Mouse (Mus musculus): ENCODE measurements around the gene March9. TPM values are rescaled to one million over a fixed set of nuclear protein-coding genes. Genes with fewer than 3 reads are reported as not detected.

Gene March9
- polyA plus RNA-seq, 1 experiment: not detected

DNA sequence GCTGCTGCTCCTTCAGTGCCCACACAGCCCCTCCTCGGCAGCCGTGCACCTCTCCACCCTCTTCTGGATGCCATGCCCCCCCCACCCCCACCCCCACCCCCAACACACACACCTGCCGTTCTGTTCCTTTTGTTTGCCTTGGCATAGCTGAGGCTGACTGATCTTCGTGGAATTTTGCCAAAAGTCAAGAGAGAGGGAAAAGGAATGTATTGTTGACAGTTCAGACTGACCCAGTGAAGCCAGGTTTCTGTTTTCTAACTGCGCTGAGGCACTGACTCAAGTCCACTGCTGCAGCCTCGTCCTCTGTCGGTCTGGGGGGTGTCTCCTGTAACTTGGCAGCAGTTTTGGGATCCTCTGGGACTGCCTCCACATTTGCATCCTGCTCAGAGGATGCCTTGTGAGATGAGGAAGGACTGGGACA lies 34.4 kb upstream of the March9 start:
- peaks cover 72% of the 10 kb centered on the region for H3K4me1 ChIP-seq (ENCODE audit: control insufficient read depth, insufficient read depth, low read length)
- H3K4me3 ChIP-seq (ENCODE audit: insufficient read depth, low read depth, low read length): no peak overlapping the region
- TF ChIP-seq CTCF (IDR thresholded peaks at IDR 0.05; ENCODE audit: insufficient read depth, low read depth, low read length) (no peak), POLR2A (IDR thresholded peaks at IDR 0.05; ENCODE audit: insufficient read depth, low read depth, low read length) (no peak)
- H3K27ac ChIP-seq (ENCODE audit: insufficient read depth, low read depth, low read length): peak overlapping the region; percentile 35; the same call in 1 of the 2 replicates
- 6% methylated on average over 7 of the region's 7 CpGs for WGBS

DNA sequence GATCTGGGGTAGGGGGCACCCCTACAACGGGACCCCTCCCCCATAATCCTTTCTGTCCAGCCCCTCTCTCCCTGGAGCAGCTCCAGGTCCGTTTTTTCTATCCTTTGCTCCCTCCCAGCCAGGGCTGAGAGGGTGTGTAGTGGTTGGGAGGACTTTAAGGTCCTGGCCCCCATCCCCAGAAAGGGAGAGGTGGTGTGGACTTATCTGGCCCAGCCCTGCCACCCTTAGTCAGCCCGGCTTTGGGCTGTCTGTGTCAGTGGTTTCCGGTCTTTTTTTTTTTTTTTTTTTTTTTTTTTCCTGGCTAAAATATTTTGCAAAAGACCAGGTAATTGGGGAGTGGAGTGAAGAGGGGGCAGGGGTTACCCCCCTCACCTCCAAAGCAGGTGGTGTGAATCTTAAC lies 32.8 kb upstream of the March9 start:
- H3K4me3 ChIP-seq (ENCODE audit: insufficient read depth, low read depth, low read length): no peak overlapping the region
- WGBS: 42% methylated on average over 4 of the region's 4 CpGs
- no peak for TF ChIP-seq POLR2A (IDR thresholded peaks at IDR 0.05; ENCODE audit: insufficient read depth, low read depth, low read length)
- TF ChIP-seq CTCF (IDR thresholded peaks at IDR 0.05; ENCODE audit: insufficient read depth, low read depth, low read length): no peak
- peaks cover 73% of the 10 kb centered on the region for H3K4me1 ChIP-seq (ENCODE audit: control insufficient read depth, insufficient read depth, low read length)
- no peak overlapping the region for H3K27ac ChIP-seq (ENCODE audit: insufficient read depth, low read depth, low read length)

DNA sequence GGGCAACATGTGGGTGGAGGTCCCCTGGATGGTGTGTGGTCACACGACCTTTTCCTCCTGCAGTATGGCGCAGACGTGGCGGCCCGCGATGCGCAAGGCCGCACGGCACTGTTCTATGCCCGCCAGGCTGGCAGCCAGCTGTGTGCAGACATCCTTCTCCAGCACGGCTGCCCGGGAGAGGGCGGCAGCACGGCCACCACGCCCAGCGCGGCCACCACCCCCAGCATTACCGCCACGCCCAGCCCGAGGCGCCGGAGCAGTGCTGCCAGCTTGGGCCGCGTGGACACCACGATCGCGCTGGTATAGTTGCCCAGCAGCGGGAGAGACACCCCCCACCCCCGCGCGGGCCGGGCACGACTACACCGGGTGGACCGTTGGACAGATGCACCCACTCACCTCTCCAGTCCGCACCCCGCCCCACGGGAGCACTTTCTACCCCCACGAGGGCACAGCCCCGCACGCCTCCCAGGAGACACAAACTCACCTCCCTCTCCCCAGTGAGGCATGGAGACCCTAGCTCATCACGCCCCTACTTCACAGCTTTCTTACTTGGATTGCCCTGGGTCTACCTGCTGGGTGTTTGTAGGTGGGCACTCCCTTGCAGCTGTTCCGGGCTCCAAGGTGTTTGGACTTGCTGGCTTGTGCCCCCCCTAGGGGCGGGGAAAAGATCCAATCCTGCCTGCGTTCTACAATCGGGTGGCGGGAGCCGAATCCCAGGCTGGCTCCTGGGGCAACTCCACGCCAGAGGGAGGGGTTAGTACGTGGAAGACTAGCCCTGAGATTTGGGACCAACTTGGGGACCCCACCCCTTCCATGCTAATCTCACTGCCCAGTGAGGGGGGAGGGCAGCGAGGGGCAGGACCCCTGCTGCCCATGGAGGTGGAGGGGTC lies 31.8 kb upstream of the March9 start:
- Histone ChIP-seq H3K27ac (ENCODE audit: insufficient read depth, low read depth, low read length) (0 out of 2 replicates have a peak overlapping the region, but pooled peaks have one; percentile 32), H3K4me3 (ENCODE audit: insufficient read depth, low read depth, low read length) (peak overlapping the region; percentile 9), H3K4me1 (ENCODE audit: control insufficient read depth, insufficient read depth, low read length) (peaks cover 72% of the 10 kb centered on the region)
- TF ChIP-seq CTCF (IDR thresholded peaks at IDR 0.05; ENCODE audit: insufficient read depth, low read depth, low read length) (no peak), POLR2A (IDR thresholded peaks at IDR 0.05; ENCODE audit: insufficient read depth, low read depth, low read length) (no peak)
- 12% methylated on average over 51 of the region's 51 CpGs for WGBS

DNA sequence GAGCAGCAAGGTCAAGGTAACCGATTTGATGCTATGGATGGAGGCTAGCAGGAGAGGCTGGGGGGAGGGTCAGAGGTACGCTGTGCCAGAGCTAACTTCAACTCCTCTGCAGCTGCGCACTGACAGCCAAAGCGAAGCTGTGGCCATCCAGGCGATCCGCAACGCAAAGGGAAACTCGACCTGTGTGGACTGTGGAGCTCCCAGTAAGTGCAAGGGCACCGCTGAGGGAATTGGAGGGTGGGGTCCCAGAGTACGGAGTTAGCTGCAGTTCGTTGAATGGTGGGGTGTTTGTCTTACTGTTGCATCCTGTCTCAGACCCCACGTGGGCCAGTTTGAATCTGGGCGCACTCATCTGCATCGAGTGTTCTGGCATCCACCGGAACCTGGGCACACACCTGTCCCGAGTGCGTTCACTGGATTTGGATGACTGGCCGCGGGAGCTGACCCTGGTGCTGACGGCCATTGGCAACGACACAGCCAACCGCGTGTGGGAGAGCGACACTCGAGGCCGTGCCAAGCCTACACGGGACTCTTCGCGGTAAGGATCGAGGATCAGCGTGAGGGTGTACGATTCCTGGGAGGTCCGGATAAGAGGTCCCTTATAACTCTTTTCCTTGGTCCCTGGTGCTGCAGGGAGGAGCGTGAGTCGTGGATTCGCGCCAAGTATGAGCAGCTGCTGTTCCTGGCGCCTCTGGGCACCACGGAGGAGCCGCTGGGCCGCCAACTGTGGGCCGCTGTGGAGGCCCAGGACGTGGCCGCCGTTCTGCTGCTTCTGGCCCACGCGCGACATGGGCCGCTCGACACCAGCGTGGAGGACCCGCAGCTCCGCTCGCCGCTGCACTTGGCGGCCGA lies 30.8 kb upstream of the March9 start:
- TF ChIP-seq CTCF (IDR thresholded peaks at IDR 0.05; ENCODE audit: insufficient read depth, low read depth, low read length): no peak
- TF ChIP-seq POLR2A (IDR thresholded peaks at IDR 0.05; ENCODE audit: insufficient read depth, low read depth, low read length): no peak
- Histone ChIP-seq H3K4me1 (ENCODE audit: control insufficient read depth, insufficient read depth, low read length) (peaks cover 63% of the 10 kb centered on the region), H3K4me3 (ENCODE audit: insufficient read depth, low read depth, low read length) (peak overlapping the region; percentile 9), H3K27ac (ENCODE audit: insufficient read depth, low read depth, low read length) (0 out of 2 replicates have a peak overlapping the region, but pooled peaks have one; percentile 32)
- WGBS: 13% methylated on average over 57 of the region's 57 CpGs

DNA sequence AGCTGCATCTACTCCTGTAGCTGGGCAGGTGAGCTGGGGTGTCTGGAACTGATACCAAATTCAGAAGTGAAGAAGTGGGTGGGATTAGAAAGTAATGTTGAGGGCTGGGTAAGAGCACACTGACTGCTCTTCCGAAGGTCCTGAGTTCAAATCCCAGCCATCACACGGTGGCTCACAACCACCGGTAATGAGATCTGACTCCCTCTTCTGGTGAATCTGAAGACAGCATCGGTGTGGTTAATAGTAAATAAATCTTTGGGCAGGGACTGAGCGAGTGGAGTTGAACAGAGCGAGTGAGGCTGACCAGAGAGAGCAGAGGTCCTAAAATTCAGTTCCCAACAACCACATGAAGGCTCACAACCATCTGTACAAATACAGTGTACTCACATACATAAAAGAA lies 25.6 kb upstream of the March9 start:
- TF ChIP-seq POLR2A (IDR thresholded peaks at IDR 0.05; ENCODE audit: insufficient read depth, low read depth, low read length) (no peak), CTCF (IDR thresholded peaks at IDR 0.05; ENCODE audit: insufficient read depth, low read depth, low read length) (no peak)
- 56% methylated on average over 6 of the region's 6 CpGs for WGBS
- no peak overlapping the region for H3K4me3 ChIP-seq (ENCODE audit: insufficient read depth, low read depth, low read length)
- H3K4me1 ChIP-seq (ENCODE audit: control insufficient read depth, insufficient read depth, low read length): peaks cover 50% of the 10 kb centered on the region
- H3K27ac ChIP-seq (ENCODE audit: insufficient read depth, low read depth, low read length): no peak overlapping the region

DNA sequence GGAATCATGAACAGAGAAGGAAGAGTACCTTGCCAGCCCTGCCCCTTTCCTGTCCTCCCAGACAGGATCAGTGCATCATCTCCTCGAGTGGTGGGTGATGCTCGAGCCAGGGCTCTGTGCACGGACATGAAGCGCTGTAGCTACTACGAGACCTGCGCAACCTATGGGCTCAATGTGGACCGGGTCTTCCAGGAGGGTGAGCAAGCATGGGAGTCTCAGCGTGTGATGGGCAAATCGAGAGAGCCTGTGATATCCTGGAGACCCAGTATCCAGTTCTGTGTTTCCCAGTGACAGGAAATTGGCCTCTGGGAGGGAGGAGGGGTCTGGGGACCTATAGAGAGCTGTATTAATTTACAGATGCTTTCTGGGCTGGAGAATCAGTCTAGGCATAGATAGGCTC lies 25.1 kb upstream of the March9 start:
- Histone ChIP-seq H3K4me3 (ENCODE audit: insufficient read depth, low read depth, low read length) (no peak overlapping the region), H3K4me1 (ENCODE audit: control insufficient read depth, insufficient read depth, low read length) (peaks cover 46% of the 10 kb centered on the region), H3K27ac (ENCODE audit: insufficient read depth, low read depth, low read length) (no peak overlapping the region)
- TF ChIP-seq POLR2A (IDR thresholded peaks at IDR 0.05; ENCODE audit: insufficient read depth, low read depth, low read length) (no peak), CTCF (IDR thresholded peaks at IDR 0.05; ENCODE audit: insufficient read depth, low read depth, low read length) (no peak)
- 88% methylated on average over 9 of the region's 9 CpGs for WGBS

DNA sequence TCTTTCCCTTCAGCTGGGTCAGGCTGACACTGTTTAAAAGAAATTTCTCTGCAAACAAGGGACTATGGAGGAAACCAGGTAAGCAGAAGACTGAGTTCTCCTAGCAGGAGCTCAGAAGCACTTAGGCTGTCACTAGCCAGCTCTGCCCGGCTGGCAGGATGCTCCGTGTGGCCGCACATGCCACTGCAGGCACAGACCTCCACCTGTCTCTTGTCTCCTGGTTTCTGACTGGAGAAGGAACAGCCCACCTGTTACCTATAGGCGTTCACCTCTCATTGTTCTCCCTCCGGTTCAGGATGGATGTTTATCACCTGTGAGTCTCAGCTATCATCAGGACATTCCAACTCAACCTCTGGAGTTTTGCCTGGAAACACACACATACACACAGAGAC lies 23.9 kb upstream of the March9 start:
- TF ChIP-seq CTCF (IDR thresholded peaks at IDR 0.05; ENCODE audit: insufficient read depth, low read depth, low read length): no peak
- 45% methylated on average over 5 of the region's 5 CpGs for WGBS

DNA sequence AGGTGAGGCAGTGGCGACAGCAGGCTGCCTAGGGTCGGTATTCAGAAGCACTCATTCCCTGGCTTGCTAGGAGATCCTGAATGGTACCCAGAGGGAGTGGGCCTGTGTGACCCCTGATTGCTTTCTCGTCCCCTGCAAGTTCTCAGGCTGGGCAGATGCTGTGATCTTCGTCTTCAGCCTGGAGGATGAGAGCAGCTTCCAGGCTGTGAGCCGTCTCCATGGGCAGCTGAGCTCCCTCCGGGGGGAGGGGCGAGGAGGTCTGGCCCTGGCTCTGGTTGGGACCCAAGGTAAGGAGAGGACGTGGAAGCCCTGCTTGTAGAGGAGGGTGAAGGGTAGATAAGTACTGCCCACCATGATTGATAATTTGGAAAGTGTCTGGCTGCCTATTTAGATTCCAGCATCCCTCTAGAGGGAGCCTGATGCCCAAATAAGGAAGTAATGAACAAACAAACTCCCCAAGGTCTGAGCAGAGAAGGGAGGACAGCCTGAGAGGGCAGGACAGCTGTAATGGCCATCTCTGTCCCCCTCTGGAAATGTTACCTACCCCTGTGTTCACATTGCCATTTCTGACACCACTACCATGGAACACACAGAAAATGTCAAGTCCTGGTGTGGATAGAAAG lies 23.4 kb upstream of the March9 start:
- Histone ChIP-seq H3K4me3 (ENCODE audit: insufficient read depth, low read depth, low read length) (no peak overlapping the region), H3K27ac (ENCODE audit: insufficient read depth, low read depth, low read length) (peak overlapping the region; percentile 40; the same call in 1 of the 2 replicates), H3K4me1 (ENCODE audit: control insufficient read depth, insufficient read depth, low read length) (peaks cover 38% of the 10 kb centered on the region)
- no peak for TF ChIP-seq POLR2A (IDR thresholded peaks at IDR 0.05; ENCODE audit: insufficient read depth, low read depth, low read length)
- TF ChIP-seq CTCF (IDR thresholded peaks at IDR 0.05; ENCODE audit: insufficient read depth, low read depth, low read length): no peak
- 38% methylated on average over 8 of the region's 8 CpGs for WGBS

More for the DNA sequence above, 23.9 kb upstream of the March9 start:
- Histone ChIP-seq H3K27ac (ENCODE audit: insufficient read depth, low read depth, low read length) (no peak overlapping the region), H3K4me3 (ENCODE audit: insufficient read depth, low read depth, low read length) (no peak overlapping the region), H3K4me1 (ENCODE audit: control insufficient read depth, insufficient read depth, low read length) (peaks cover 38% of the 10 kb centered on the region)
